Mouse (Mus musculus) kidney, embryonic 14.5 days (tissue): ENCODE data around the gene Mrpl38. TPM values are rescaled to one million over a fixed set of nuclear protein-coding genes. Genes with fewer than 3 reads are reported as not detected.
"Not testable (repeated sequence)": the region's sequence is repeated elsewhere in the genome, so short reads cannot be mapped to it uniquely, and the experiment has no call there.

Source experiments
- ATAC-seq: fragments of 200-750 bp; cut with Nextera tagmentation; 2 replicates; pipeline ENCODE4 v1.8.0; 2017; ENCODE audit warnings: moderate number of reproducible peaks, mild to moderate bottlenecking, moderate TSS enrichment, moderate library complexity; ENCODE audit not compliant: low FRiP score, low TSS enrichment
- H3K27ac ChIP-seq: fragments of 300-500 bp; sonication (generic); 2 replicates; pipeline ENCODE4 v1.5.1; 2014; ENCODE audit warnings: low read depth, mild to moderate bottlenecking, low read length, moderate library complexity, mixed read lengths
- H3K27me3 ChIP-seq: fragments of 300-500 bp; sonication (generic); 2 replicates; pipeline ENCODE4 v1.6.1; 2014; ENCODE audit warnings: mild to moderate bottlenecking, low read length; ENCODE audit not compliant: control insufficient read depth, insufficient read depth
- H3K36me3 ChIP-seq: fragments of 300-500 bp; sonication (generic); 2 replicates; pipeline ENCODE4 v1.6.1; 2014; ENCODE audit warnings: low read length, mixed read lengths; ENCODE audit not compliant: control insufficient read depth, insufficient read depth
- H3K4me1 ChIP-seq: fragments of 300-500 bp; sonication (generic); 2 replicates; pipeline ENCODE4 v1.6.1; 2014; ENCODE audit warnings: low read length, mixed read lengths; ENCODE audit not compliant: control insufficient read depth, insufficient read depth
- H3K4me2 ChIP-seq: fragments of 300-500 bp; sonication (generic); replicated peaks from 2 replicates; pipeline ENCODE4 v1.6.1; 2014; ENCODE audit warnings: low read depth, mild to moderate bottlenecking, low read length
- H3K4me3 ChIP-seq: fragments of 300-500 bp; sonication (generic); 2 replicates; pipeline ENCODE4 v1.5.1; 2014; ENCODE audit warnings: mild to moderate bottlenecking, low read length
- H3K9ac ChIP-seq: fragments of 300-500 bp; sonication (generic); 2 replicates; pipeline ENCODE4 v1.6.1; 2014; ENCODE audit warnings: low read depth, mild to moderate bottlenecking, low read length, moderate library complexity
- H3K9me3 ChIP-seq: fragments of 300-500 bp; sonication (generic); 2 replicates; pipeline ENCODE4 v1.6.1; 2016; ENCODE audit warnings: low read length; ENCODE audit not compliant: control insufficient read depth
- WGBS: fragments of 180-500 bp; shearing (Covaris S2); extraction: QIAGEN DNeasy Blood & Tissue Kit; methylation state at CpG from one replicate; pipeline ENCODE4 v1.1.7; 2014; 5-methylcytosine and 5-hydroxymethylcytosine counted together
- polyA plus RNA-seq: library from polyadenylated mRNA; unstranded; fragments of >200 nt; fragmentation: Nextera tagmentation; extraction: Ambion mirVana; gene quantifications from 2 replicates; pipeline ENCODE4 v1.2.1, GENCODE M21; 2014

Mrpl38 gene
- polyA plus RNA-seq, 1 experiment from 2014 or later = 111 TPM

DNA sequence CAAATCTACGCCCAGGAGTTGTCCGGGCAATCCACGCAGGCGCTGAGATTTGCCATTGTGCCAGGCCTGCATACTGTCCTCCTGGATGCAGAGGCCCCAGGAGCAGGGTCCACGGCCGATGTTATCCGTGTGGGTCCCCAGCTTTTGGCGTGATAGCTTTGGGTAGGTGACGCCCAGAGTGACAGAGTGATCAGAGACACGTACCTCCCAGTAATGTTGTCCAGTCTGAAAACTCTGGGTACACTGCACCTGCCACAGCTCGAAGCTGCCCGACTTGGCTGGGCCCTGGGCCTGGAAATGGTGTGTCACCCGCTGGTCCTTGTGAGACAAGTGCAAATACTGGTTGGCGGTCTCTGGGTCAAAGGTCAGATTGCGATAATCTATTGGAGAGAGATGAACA, 12.4 kb downstream of the Mrpl38 start:
- Histone ChIP-seq H3K27me3 (no peaks in the 10 kb centered on the region), H3K4me2 (no peak overlapping the region), H3K9me3 (no peaks in the 10 kb centered on the region), H3K36me3 (peaks cover 8% of the 10 kb centered on the region; the same call in 1 of the 2 replicates), H3K9ac (no peak overlapping the region), H3K4me3 (no peak overlapping the region), H3K27ac (no peak overlapping the region), H3K4me1 (peaks cover 7% of the 10 kb centered on the region)
- ATAC-seq = no peak
- WGBS = 96% methylated on average over 15 of the region's 15 CpGs

DNA sequence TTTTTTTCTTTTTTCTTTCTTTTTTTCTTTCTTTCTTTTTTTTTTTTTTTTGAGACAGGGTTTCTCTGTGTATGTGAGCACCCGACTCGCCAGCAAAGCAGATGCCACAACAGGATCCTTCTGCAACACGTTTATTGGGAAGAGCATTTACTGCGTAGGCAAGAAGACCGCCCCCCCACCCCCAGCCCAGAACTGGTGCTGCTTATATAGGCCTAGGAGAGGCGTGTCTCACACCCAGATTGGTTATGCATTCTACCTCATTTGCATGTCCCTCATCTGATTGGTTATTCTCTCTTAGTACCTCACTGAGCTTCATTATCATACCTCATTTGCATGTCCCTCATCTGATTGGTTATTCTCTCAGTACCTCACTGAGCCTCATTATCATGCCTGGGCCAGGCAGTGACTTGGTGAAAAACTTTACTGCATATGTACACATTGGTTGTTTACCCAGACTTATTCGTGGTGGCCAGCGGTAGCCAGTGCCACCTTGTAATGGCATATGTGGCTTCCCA, 16.9 kb downstream of the Mrpl38 start:
- not testable (repeated sequence) for ATAC-seq, H3K9ac ChIP-seq, H3K4me3 ChIP-seq, H3K36me3 ChIP-seq, H3K27me3 ChIP-seq, H3K4me2 ChIP-seq, H3K9me3 ChIP-seq, H3K4me1 ChIP-seq, H3K27ac ChIP-seq
- 94% methylated on average over 8 of the region's 8 CpGs for WGBS

DNA sequence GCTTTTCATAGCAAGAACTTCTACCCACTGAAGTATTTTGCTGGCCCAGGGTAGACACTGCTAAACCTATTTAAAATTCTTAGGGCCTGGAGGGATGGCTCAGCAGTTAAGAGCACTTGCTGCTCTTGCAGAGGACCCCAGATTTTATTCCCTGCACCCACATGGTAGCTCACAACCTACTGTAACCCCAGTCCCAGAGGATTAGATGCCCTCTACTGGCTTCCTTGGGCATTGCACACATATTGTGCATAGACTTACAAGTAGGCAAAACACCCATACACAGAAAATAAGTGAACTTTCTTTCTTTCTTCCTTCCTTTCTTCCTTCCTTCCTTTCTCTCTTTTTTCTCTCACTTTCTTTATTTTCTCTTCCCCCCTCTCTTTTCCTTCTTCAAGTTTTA, 20.8 kb downstream of the Mrpl38 start:
- H3K27me3 ChIP-seq = no peaks in the 10 kb centered on the region
- no peak overlapping the region for H3K27ac ChIP-seq
- H3K4me3 ChIP-seq = no peak overlapping the region
- H3K4me1 ChIP-seq = no peaks in the 10 kb centered on the region
- no peak overlapping the region for H3K4me2 ChIP-seq
- H3K36me3 ChIP-seq = 0 out of 2 replicates have a peak, but pooled peaks cover 4% of the 10 kb centered on the region
- no peaks in the 10 kb centered on the region for H3K9me3 ChIP-seq
- H3K9ac ChIP-seq = no peak overlapping the region
- ATAC-seq = no peak

DNA sequence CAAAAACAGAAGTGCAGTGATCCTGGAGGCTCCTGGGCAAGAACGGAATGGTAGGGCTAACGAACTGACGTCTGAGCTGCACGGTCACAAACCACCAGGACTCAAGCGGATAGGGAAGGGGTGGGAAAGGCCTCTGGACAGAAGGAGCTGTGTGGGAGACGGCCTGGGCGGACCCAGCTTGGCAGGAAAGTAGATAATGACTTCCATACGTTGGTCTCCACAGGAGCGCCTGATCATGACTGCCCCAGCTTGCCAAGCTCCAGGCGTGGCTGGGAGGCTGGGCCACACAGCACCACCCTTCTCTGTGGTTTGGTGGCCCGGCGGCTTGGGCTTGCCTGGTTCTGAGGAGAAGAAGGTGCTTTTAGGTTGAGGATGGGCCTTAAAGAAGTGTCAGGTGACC, 21.4 kb downstream of the Mrpl38 start:
- H3K4me3 ChIP-seq = no peak overlapping the region
- no peaks in the 10 kb centered on the region for H3K27me3 ChIP-seq
- no peaks in the 10 kb centered on the region for H3K36me3 ChIP-seq
- ATAC-seq = no peak
- no peak overlapping the region for H3K4me2 ChIP-seq
- 59% methylated on average over 12 of the region's 12 CpGs for WGBS
- no peak overlapping the region for H3K9ac ChIP-seq
- no peaks in the 10 kb centered on the region for H3K9me3 ChIP-seq
- no peak overlapping the region for H3K27ac ChIP-seq
- no peaks in the 10 kb centered on the region for H3K4me1 ChIP-seq

DNA sequence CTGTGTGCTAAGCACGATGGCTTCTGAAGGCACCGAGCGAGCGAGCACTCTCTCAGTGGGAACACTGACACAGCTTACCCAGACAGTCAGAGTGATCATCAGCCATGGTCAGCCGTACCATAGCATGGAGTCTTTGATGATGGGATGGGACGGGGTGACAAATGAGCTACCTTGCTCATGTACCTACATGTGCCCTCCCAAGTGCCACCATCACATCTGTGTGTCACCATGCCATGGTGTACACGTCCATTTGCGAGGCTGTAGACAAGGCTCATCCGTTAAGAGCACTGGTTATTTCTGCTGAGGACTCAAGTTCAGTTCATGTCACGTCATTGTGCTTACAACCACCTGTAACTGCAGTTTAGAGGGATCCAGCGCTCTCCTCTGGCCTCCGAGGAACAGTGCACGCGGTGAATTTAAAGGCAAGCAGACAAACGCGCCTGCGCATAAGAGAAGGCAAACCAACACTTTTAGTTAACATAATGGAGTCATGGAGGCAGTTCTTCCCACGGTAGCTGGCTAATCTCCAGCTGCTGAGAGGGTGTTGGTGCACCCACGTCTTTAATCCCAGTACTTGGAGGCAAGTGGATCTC, 27.0 kb downstream of the Mrpl38 start:
- Histone ChIP-seq H3K4me3 (no peak overlapping the region), H3K4me1 (peaks cover 25% of the 10 kb centered on the region), H3K27ac (no peak overlapping the region), H3K4me2 (no peak overlapping the region), H3K9me3 (no peaks in the 10 kb centered on the region), H3K27me3 (peaks cover 35% of the 10 kb centered on the region), H3K36me3 (no peaks in the 10 kb centered on the region), H3K9ac (no peak overlapping the region)
- WGBS = 87% methylated on average over 19 of the region's 19 CpGs
- ATAC-seq = no peak

DNA sequence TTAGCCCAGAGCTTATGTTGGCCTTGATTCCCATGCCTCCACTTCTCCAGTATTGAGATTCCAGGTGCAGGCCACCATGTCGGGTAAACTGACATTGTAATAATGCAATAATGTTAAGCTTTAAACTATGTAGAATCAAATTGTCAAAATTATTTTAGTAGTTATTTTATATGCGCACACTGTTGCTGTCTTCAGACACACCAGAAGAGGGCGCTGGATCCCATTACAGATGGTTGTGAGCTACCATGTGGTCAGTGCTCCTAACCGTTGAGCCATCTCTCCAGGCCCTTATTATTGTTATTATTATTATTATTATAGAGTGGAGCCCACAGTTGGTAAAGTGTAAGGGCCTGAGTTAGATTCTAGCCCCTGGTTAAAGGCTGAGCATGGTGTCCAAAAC, 27.6 kb downstream of the Mrpl38 start:
- Histone ChIP-seq H3K36me3 (no peaks in the 10 kb centered on the region), H3K27me3 (peaks cover 40% of the 10 kb centered on the region), H3K9me3 (no peaks in the 10 kb centered on the region), H3K4me3 (no peak overlapping the region), H3K9ac (no peak overlapping the region), H3K27ac (no peak overlapping the region), H3K4me1 (peaks cover 31% of the 10 kb centered on the region), H3K4me2 (no peak overlapping the region)
- 81% methylated on average over 4 of the region's 4 CpGs for WGBS
- ATAC-seq = no peak

DNA sequence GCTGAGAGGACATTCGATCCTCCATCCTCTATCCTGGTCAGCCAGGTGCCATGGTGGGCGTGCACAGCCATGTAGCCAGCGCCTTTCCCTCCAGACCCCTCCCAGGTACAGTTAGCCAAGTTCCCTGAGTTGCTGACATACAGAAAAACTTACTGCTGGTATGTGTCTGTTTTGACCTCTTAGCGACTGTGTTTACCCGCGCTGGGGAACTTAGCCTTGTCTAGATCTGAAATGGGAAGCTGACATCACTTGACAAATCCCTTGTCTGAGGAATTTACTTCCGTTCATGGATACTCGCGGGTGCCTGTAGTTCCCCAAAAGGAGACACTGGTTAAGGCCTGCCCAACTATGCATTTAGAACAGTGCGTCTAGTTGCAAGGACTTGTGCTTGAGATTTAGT, 28.1 kb downstream of the Mrpl38 start:
- Histone ChIP-seq H3K9me3 (no peaks in the 10 kb centered on the region), H3K4me3 (peak overlapping the region; percentile 47), H3K27ac (no peak overlapping the region), H3K36me3 (no peaks in the 10 kb centered on the region), H3K4me1 (peaks cover 36% of the 10 kb centered on the region), H3K27me3 (peaks cover 40% of the 10 kb centered on the region), H3K9ac (peak overlapping the region; percentile 56; the same call in 1 of the 2 replicates), H3K4me2 (peak overlapping the region; percentile 59)
- WGBS = 24% methylated on average over 10 of the region's 10 CpGs
- no peak; the same call in 1 of the 2 replicates for ATAC-seq

DNA sequence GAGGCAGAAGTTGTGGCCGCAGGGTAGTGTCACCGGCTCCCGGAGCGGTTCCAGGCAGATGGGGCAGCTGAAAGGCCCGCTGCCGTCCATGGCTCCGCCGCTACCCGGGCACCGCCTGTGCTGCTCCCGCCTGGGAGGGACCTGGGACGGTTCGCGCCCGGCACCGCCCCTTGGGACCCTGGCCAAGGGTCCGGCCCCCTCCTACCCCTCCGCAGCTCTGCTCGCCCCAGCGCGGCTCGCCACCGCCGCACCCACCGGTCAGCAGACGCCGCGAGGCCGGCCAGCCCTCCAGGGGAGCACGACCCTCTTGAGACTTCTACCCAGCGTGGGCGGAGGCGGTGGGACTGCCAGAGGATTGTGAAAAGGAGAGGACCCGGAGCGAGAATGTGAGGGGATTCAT, 28.5 kb downstream of the Mrpl38 start:
- under 1% methylated on average over 25 of the region's 35 CpGs for WGBS
- peak overlapping the region; percentile 47 for H3K4me3 ChIP-seq
- peak overlapping the region; percentile 59 for H3K4me2 ChIP-seq
- peaks cover 38% of the 10 kb centered on the region for H3K4me1 ChIP-seq
- no peaks in the 10 kb centered on the region for H3K36me3 ChIP-seq
- peak; percentile 44 for ATAC-seq
- H3K27ac ChIP-seq = no peak overlapping the region
- peaks cover 40% of the 10 kb centered on the region for H3K27me3 ChIP-seq
- peak overlapping the region; percentile 56 for H3K9ac ChIP-seq
- no peaks in the 10 kb centered on the region for H3K9me3 ChIP-seq

DNA sequence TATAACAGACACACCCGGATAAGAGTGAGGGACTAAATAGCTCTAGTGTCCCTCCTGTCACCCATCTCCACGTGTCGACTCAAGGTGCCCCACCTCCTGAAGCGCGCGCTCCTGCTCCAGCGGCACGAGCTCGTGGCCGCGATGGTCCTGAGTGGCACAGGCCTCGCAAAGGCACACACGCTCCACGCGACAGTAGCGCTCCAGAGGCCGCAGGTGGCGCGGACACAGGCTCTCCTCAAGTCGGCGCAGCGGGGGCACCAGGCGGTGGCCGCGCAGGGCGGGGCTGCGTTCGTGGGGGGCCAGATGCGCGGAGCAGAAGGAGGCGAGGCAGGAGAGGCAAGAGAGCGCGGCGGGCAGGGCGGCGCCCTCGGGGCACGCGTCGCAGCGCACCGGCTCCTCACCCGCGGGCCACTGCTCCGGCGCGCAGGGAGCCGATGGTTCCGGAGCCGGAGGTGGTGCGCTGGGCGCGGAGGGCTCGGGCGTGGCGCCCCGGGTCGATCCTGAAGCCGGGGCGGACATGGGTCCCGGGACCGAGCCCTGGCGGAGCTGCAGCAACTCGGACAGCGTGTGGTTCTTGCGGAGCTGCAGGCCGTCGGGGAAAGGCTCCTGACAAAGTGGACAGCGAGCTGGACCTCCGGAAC, 29.1 kb downstream of the Mrpl38 start:
- Histone ChIP-seq H3K9ac (peak overlapping the region; percentile 56), H3K4me1 (peaks cover 40% of the 10 kb centered on the region), H3K27ac (no peak overlapping the region; the same call in 1 of the 2 replicates), H3K36me3 (no peaks in the 10 kb centered on the region), H3K9me3 (no peaks in the 10 kb centered on the region), H3K4me3 (peak overlapping the region; percentile 47), H3K4me2 (peak overlapping the region; percentile 59), H3K27me3 (peaks cover 40% of the 10 kb centered on the region)
- peak; percentile 16; the same call in 1 of the 2 replicates for ATAC-seq
- WGBS = 1% methylated on average over 62 of the region's 70 CpGs
